Mouse (Mus musculus): ENCODE data around the gene Serpina3j. TPM values are rescaled to one million over a fixed set of nuclear protein-coding genes. Genes with fewer than 3 reads are reported as not detected.

The Serpina3j gene
- polyA plus RNA-seq (2014; fragmentation: Illumina TruSeq; extraction: RNeasy Lipid Tissue Mini Kit (QIAGEN cat#74804); ENCODE audit: low read depth, low replicate concordance): not detected

GRCm38 (mm10) chr12:104314253-104314652, at the start of gene Serpina3j:
TSS of gene Serpina3j (plus strand) at chr12:104314553.

GRCm38 (mm10) chr12:104338226-104338625, 23.9 kb downstream of the Serpina3j start, which contains the start of the genes Serpina3k and Serpina3m:
TSS of gene Serpina3k (plus strand) at chr12:104338486.
TSS of gene Serpina3m (plus strand) at chr12:104338486.

Other genes with a start within 250 kb of the Serpina3j start
- not detected for gene Serpina5, start 213.4 kb upstream of the Serpina3j start, polyA plus RNA-seq (2014; fragmentation: Illumina TruSeq; extraction: RNeasy Lipid Tissue Mini Kit (QIAGEN cat#74804); ENCODE audit: low read depth, low replicate concordance)
- gene Serpina3a, start 201.8 kb upstream of the Serpina3j start, polyA plus RNA-seq (2014; fragmentation: Illumina TruSeq; extraction: RNeasy Lipid Tissue Mini Kit (QIAGEN cat#74804); ENCODE audit: low read depth, low replicate concordance): not detected
- gene Serpina3b, start 186.6 kb upstream of the Serpina3j start, polyA plus RNA-seq (2014; fragmentation: Illumina TruSeq; extraction: RNeasy Lipid Tissue Mini Kit (QIAGEN cat#74804); ENCODE audit: low read depth, low replicate concordance): not detected
- 1.1 TPM for gene Serpina3c, start 160.7 kb upstream of the Serpina3j start, polyA plus RNA-seq (2014; fragmentation: Illumina TruSeq; extraction: RNeasy Lipid Tissue Mini Kit (QIAGEN cat#74804); ENCODE audit: low read depth, low replicate concordance)
- gene Serpina3f, start 100.0 kb upstream of the Serpina3j start, polyA plus RNA-seq (2014; fragmentation: Illumina TruSeq; extraction: RNeasy Lipid Tissue Mini Kit (QIAGEN cat#74804); ENCODE audit: low read depth, low replicate concordance): 0.79 TPM
- 2.8 TPM for gene Serpina3g, start 78.3 kb upstream of the Serpina3j start, polyA plus RNA-seq (2014; fragmentation: Illumina TruSeq; extraction: RNeasy Lipid Tissue Mini Kit (QIAGEN cat#74804); ENCODE audit: low read depth, low replicate concordance)
- not detected for gene Serpina3i, start 51.4 kb upstream of the Serpina3j start, polyA plus RNA-seq (2014; fragmentation: Illumina TruSeq; extraction: RNeasy Lipid Tissue Mini Kit (QIAGEN cat#74804); ENCODE audit: low read depth, low replicate concordance)
- gene Serpina3k, start 23.9 kb downstream of the Serpina3j start, polyA plus RNA-seq (2014; fragmentation: Illumina TruSeq; extraction: RNeasy Lipid Tissue Mini Kit (QIAGEN cat#74804); ENCODE audit: low read depth, low replicate concordance): not detected
- not detected for gene Serpina3m, start 23.9 kb downstream of the Serpina3j start, polyA plus RNA-seq (2014; fragmentation: Illumina TruSeq; extraction: RNeasy Lipid Tissue Mini Kit (QIAGEN cat#74804); ENCODE audit: low read depth, low replicate concordance)
- gene Serpina3n, start 92.2 kb downstream of the Serpina3j start, polyA plus RNA-seq (2014; fragmentation: Illumina TruSeq; extraction: RNeasy Lipid Tissue Mini Kit (QIAGEN cat#74804); ENCODE audit: low read depth, low replicate concordance): 6.3 TPM
- not detected for gene Gsc, start 158.8 kb downstream of the Serpina3j start, polyA plus RNA-seq (2014; fragmentation: Illumina TruSeq; extraction: RNeasy Lipid Tissue Mini Kit (QIAGEN cat#74804); ENCODE audit: low read depth, low replicate concordance)

All from sigmoid colon, adult 10 weeks (tissue).